Mouse (Mus musculus): Measurements from ENCODE around the gene Tpcn1. TPM values are rescaled to one million over a fixed set of nuclear protein-coding genes. Genes with fewer than 3 reads are reported as not detected.

The Tpcn1 gene
- total RNA-seq, 1 experiment: 14.2 TPM

- Histone ChIP-seq H3K9me3 (ENCODE audit: control insufficient read depth, insufficient read depth, low read depth, low read length) (no peaks in the 10 kb centered on the region), H3K27ac (ENCODE audit: insufficient read depth, low read depth, low read length, poor library complexity, severe bottlenecking) (0 out of 2 replicates have a peak overlapping the region, but pooled peaks have one; percentile 19), H3K9ac (ENCODE audit: insufficient read depth, low read depth, low read length, poor library complexity, severe bottlenecking) (no peak overlapping the region), H3K4me3 (ENCODE audit: insufficient read depth in 1 of 2, low read depth in 1 of 2, low read length in 2 of 2, poor library complexity in 1 of 2, severe bottlenecking in 1 of 2) (no peak overlapping the region), H3K4me1 (ENCODE audit: control insufficient read depth in 2 of 2, insufficient read depth in 2 of 2, low read length in 2 of 2, poor library complexity in 1 of 2) (peaks cover 19 to 36% of the 10 kb centered on the region in 2 experiments), H3K36me3 (ENCODE audit: control insufficient read depth, insufficient read depth, low read length, poor library complexity, severe bottlenecking) (peaks cover 2% of the 10 kb centered on the region; the same call in 1 of the 2 replicates)
- TF ChIP-seq HCFC1 (IDR thresholded peaks at IDR 0.05; ENCODE audit: borderline replicate concordance, insufficient read depth, low read length): no peak
- TF ChIP-seq MAFK (IDR thresholded peaks at IDR 0.05; ENCODE audit: insufficient read depth, low read depth, low read length): no peak
- DNase-seq (ENCODE audit: low read depth, low spot score): no peak
- in situ Hi-C loops (cut with MboI; ENCODE audit: low sequenced_read_pairs in 2 of 2, unreplicated experiment in 2 of 2): no loop called here
These were observed 73.0 kb downstream of the Tpcn1 start for GRCm38 (mm10) chr5:120515451-120515850.

- in situ Hi-C loops (cut with MboI; ENCODE audit: low sequenced_read_pairs in 2 of 2, unreplicated experiment in 2 of 2): no loop called here
- H3K36me3 ChIP-seq (ENCODE audit: control insufficient read depth, insufficient read depth, low read length, poor library complexity, severe bottlenecking): peaks cover 1% of the 10 kb centered on the region; the same call in 1 of the 2 replicates
- TF ChIP-seq HCFC1 (IDR thresholded peaks at IDR 0.05; ENCODE audit: borderline replicate concordance, insufficient read depth, low read length): no peak
- TF ChIP-seq ZNF384 (IDR thresholded peaks at IDR 0.05; ENCODE audit: low read depth, low read length): no peak
- TF ChIP-seq CHD2 (IDR thresholded peaks at IDR 0.05; ENCODE audit: low read depth, low read length): no peak
- no peak for TF ChIP-seq MAFK (IDR thresholded peaks at IDR 0.05; ENCODE audit: insufficient read depth, low read depth, low read length)
- no peak for TF ChIP-seq ZC3H11A (IDR thresholded peaks at IDR 0.05; ENCODE audit: borderline replicate concordance, low read depth, low read length)
- H3K27ac ChIP-seq (ENCODE audit: insufficient read depth, low read depth, low read length, poor library complexity, severe bottlenecking): peak overlapping the region; percentile 34; the same call in 1 of the 2 replicates
- no peaks in the 10 kb centered on the region for H3K9me3 ChIP-seq (ENCODE audit: control insufficient read depth, insufficient read depth, low read depth, low read length)
- no peak overlapping the region for H3K4me3 ChIP-seq (ENCODE audit: insufficient read depth in 1 of 2, low read depth in 1 of 2, low read length in 2 of 2, poor library complexity in 1 of 2, severe bottlenecking in 1 of 2)
- DNase-seq (ENCODE audit: low read depth, low spot score): no peak
- no peak overlapping the region; the same call in 1 of the 2 replicates for H3K9ac ChIP-seq (ENCODE audit: insufficient read depth, low read depth, low read length, poor library complexity, severe bottlenecking)
- H3K4me1 ChIP-seq (ENCODE audit: control insufficient read depth in 2 of 2, insufficient read depth in 2 of 2, low read length in 2 of 2, poor library complexity in 1 of 2): peaks cover 21 to 38% of the 10 kb centered on the region in 2 experiments
These were observed 73.7 kb downstream of the Tpcn1 start for GRCm38 (mm10) chr5:120514754-120515153.

GRCm38 (mm10) chr5:120514031-120514677 is 74.3 kb downstream of the Tpcn1 start:
- H3K9ac ChIP-seq (ENCODE audit: insufficient read depth, low read depth, low read length, poor library complexity, severe bottlenecking): no peak overlapping the region
- in situ Hi-C loops (cut with MboI; ENCODE audit: low sequenced_read_pairs in 2 of 2, unreplicated experiment in 2 of 2): no loop called here
- H3K9me3 ChIP-seq (ENCODE audit: control insufficient read depth, insufficient read depth, low read depth, low read length): no peaks in the 10 kb centered on the region
- TF ChIP-seq CHD2 (IDR thresholded peaks at IDR 0.05; ENCODE audit: low read depth, low read length) (no peak), HCFC1 (IDR thresholded peaks at IDR 0.05; ENCODE audit: borderline replicate concordance, insufficient read depth, low read length) (no peak), ZNF384 (IDR thresholded peaks at IDR 0.05; ENCODE audit: low read depth, low read length) (no peak), ZC3H11A (IDR thresholded peaks at IDR 0.05; ENCODE audit: borderline replicate concordance, low read depth, low read length) (no peak)
- DNase-seq (ENCODE audit: low read depth, low spot score): no peak
- H3K4me3 ChIP-seq (ENCODE audit: insufficient read depth in 1 of 2, low read depth in 1 of 2, low read length in 2 of 2, poor library complexity in 1 of 2, severe bottlenecking in 1 of 2): peak overlapping the region in 1 of 2 experiments; percentile 20; a peak in 2 of 4 replicates
- peaks cover 21 to 38% of the 10 kb centered on the region in 2 experiments for H3K4me1 ChIP-seq (ENCODE audit: control insufficient read depth in 2 of 2, insufficient read depth in 2 of 2, low read length in 2 of 2, poor library complexity in 1 of 2)
- no peaks in the 10 kb centered on the region; the same call in 1 of the 2 replicates for H3K36me3 ChIP-seq (ENCODE audit: control insufficient read depth, insufficient read depth, low read length, poor library complexity, severe bottlenecking)
- H3K27ac ChIP-seq (ENCODE audit: insufficient read depth, low read depth, low read length, poor library complexity, severe bottlenecking): peak overlapping the region; percentile 41

DNA sequence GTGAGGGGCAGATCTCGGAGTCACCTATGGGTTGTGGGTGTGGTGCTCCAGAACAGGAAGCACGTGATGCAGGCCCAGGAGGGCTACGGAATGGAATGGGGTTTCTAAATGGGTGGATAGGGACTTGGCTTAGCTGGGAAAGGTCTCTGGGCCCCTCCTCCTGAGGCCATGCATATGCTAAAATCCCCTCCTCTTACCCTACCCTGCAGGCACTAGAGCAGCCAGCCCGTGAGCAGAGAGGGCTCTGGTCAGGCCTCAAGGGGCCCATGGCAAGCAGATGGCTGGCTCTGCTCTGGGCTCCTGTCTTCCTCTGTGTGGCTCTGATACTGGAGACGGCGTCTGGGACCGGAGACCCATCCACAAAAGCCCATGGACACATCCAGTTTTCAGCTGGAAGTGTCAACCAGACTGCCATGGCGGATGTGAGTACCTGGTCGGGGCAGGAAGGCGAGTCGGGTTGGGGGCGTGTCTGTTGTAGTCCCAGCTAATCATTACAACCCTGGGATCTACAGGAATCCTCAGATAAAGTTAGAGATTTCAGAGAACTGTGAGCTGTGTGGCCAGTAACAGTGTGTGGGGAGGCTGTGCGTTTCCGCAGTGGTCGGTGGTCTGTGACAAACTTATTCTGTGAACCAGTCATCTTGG is 75.4 kb downstream of the Tpcn1 start:
- H3K9ac ChIP-seq (ENCODE audit: insufficient read depth, low read depth, low read length, poor library complexity, severe bottlenecking): peak overlapping the region; percentile 60; the same call in 1 of the 2 replicates
- no peaks in the 10 kb centered on the region; the same call in 1 of the 2 replicates for H3K36me3 ChIP-seq (ENCODE audit: control insufficient read depth, insufficient read depth, low read length, poor library complexity, severe bottlenecking)
- no peaks in the 10 kb centered on the region for H3K9me3 ChIP-seq (ENCODE audit: control insufficient read depth, insufficient read depth, low read depth, low read length)
- peak overlapping the region; percentile 61 to 80 for H3K4me3 ChIP-seq (ENCODE audit: insufficient read depth in 1 of 2, low read depth in 1 of 2, low read length in 2 of 2, poor library complexity in 1 of 2, severe bottlenecking in 1 of 2)
- peak overlapping the region; percentile 76; the same call in 1 of the 2 replicates for H3K27ac ChIP-seq (ENCODE audit: insufficient read depth, low read depth, low read length, poor library complexity, severe bottlenecking)
- no peak for TF ChIP-seq ZC3H11A (IDR thresholded peaks at IDR 0.05; ENCODE audit: borderline replicate concordance, low read depth, low read length)
- no peak for TF ChIP-seq CHD2 (IDR thresholded peaks at IDR 0.05; ENCODE audit: low read depth, low read length)
- in situ Hi-C loops (cut with MboI; ENCODE audit: low sequenced_read_pairs in 2 of 2, unreplicated experiment in 2 of 2): no loop called here
- peaks cover 21 to 38% of the 10 kb centered on the region in 2 experiments for H3K4me1 ChIP-seq (ENCODE audit: control insufficient read depth in 2 of 2, insufficient read depth in 2 of 2, low read length in 2 of 2, poor library complexity in 1 of 2)
- DNase-seq (ENCODE audit: low read depth, low spot score): peak; percentile 84
